Mouse (Mus musculus) hindbrain, embryonic 13.5 days (tissue): ENCODE measurements around the gene A530084C06Rik. TPM values are rescaled to one million over a fixed set of nuclear protein-coding genes. Genes with fewer than 3 reads are reported as not detected.

ENCODE experiments used
- ATAC-seq: fragments of 200-750 bp; cut with Nextera tagmentation; 2 replicates; pipeline ENCODE4 v1.8.0; 2017; ENCODE audit warnings: moderate TSS enrichment; ENCODE audit not compliant: low FRiP score
- H3K27ac ChIP-seq: fragments of 300-500 bp; sonication (generic); 2 replicates; pipeline ENCODE4 v1.5.1; 2015; ENCODE audit warnings: inconsistent platforms, mild to moderate bottlenecking, moderate library complexity
- H3K27me3 ChIP-seq: fragments of 300-500 bp; sonication (generic); 2 replicates; pipeline ENCODE4 v1.6.1; 2015; ENCODE audit warnings: mild to moderate bottlenecking, inconsistent platforms
- H3K36me3 ChIP-seq: fragments of 300-500 bp; sonication (generic); 2 replicates; pipeline ENCODE4 v1.6.1; 2015; ENCODE audit warnings: mild to moderate bottlenecking, inconsistent platforms
- H3K4me1 ChIP-seq: fragments of 300-500 bp; sonication (generic); replicated peaks from 2 replicates; pipeline ENCODE4 v1.6.1; 2015; ENCODE audit warnings: inconsistent platforms
- H3K4me2 ChIP-seq: fragments of 300-500 bp; sonication (generic); 2 replicates; pipeline ENCODE4 v1.6.1; 2015; ENCODE audit warnings: inconsistent platforms, mild to moderate bottlenecking, moderate library complexity
- H3K4me3 ChIP-seq: fragments of 300-500 bp; sonication (generic); 2 replicates; pipeline ENCODE4 v1.5.1; 2015; ENCODE audit warnings: mild to moderate bottlenecking, inconsistent platforms
- H3K9ac ChIP-seq: fragments of 300-500 bp; sonication (generic); 2 replicates; pipeline ENCODE4 v1.6.1; 2015; ENCODE audit warnings: mild to moderate bottlenecking, inconsistent platforms
- H3K9me3 ChIP-seq: fragments of 300-500 bp; sonication (generic); 2 replicates; pipeline ENCODE4 v1.6.1; 2016; ENCODE audit warnings: inconsistent platforms
- WGBS: fragments of 180-500 bp; shearing (Covaris S2); methylation state at CpG from one replicate; pipeline ENCODE4 v1.1.7; 2015; 5-methylcytosine and 5-hydroxymethylcytosine counted together
- polyA plus RNA-seq: library from polyadenylated mRNA; unstranded; fragments of >200 nt; fragmentation: Nextera tagmentation; extraction: Ambion mirVana; gene quantifications from 2 replicates; pipeline ENCODE4 v1.2.1, GENCODE M21; 2015

Gene A530084C06Rik
- polyA plus RNA-seq, 1 experiment from 2014 or later = not detected

GRCm38 (mm10) chr13:31524976-31525375 lies 34.2 kb downstream of the A530084C06Rik start:
- no peak for ATAC-seq
- no peaks in the 10 kb centered on the region for H3K4me1 ChIP-seq
- no peaks in the 10 kb centered on the region for H3K36me3 ChIP-seq
- H3K27ac ChIP-seq = no peak overlapping the region
- H3K9me3 ChIP-seq = no peaks in the 10 kb centered on the region
- H3K9ac ChIP-seq = no peak overlapping the region
- peaks cover 28% of the 10 kb centered on the region for H3K27me3 ChIP-seq
- no peak overlapping the region for H3K4me2 ChIP-seq
- H3K4me3 ChIP-seq = no peak overlapping the region
- 89% methylated on average over 4 of the region's 4 CpGs for WGBS

DNA sequence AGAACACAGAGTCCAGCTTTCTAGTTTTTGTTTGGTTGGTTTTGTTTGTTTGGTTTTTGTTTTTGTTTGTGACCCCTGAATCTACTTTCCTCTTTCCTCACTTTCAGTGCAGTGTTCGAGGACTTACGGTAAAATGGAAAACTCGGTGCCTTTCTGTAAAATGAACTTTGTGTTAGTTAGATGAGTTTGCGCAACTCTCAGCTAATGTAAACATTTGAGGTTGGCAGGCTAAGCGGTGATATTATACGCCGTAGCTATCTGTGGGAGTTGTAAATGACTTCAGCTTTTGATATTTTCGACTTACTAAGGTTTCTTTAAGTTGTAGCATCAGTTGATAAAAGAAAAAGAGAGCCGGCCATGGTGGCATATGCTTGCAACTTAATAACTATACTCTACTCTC lies 40.2 kb downstream of the A530084C06Rik start:
- H3K36me3 ChIP-seq = no peaks in the 10 kb centered on the region
- H3K27me3 ChIP-seq = no peaks in the 10 kb centered on the region
- H3K27ac ChIP-seq = no peak overlapping the region
- H3K9ac ChIP-seq = no peak overlapping the region
- no peaks in the 10 kb centered on the region for H3K9me3 ChIP-seq
- ATAC-seq = no peak
- H3K4me3 ChIP-seq = no peak overlapping the region
- H3K4me2 ChIP-seq = no peak overlapping the region
- H3K4me1 ChIP-seq = no peaks in the 10 kb centered on the region
- WGBS = 89% methylated on average over 9 of the region's 9 CpGs

GRCm38 (mm10) chr13:31518411-31518886 lies 40.7 kb downstream of the A530084C06Rik start:
- Histone ChIP-seq H3K4me1 (no peaks in the 10 kb centered on the region), H3K9ac (no peak overlapping the region), H3K4me2 (no peak overlapping the region), H3K36me3 (no peaks in the 10 kb centered on the region), H3K27me3 (no peaks in the 10 kb centered on the region), H3K4me3 (no peak overlapping the region), H3K9me3 (no peaks in the 10 kb centered on the region), H3K27ac (no peak overlapping the region)
- 72% methylated on average over 10 of the region's 10 CpGs for WGBS
- no peak for ATAC-seq

DNA sequence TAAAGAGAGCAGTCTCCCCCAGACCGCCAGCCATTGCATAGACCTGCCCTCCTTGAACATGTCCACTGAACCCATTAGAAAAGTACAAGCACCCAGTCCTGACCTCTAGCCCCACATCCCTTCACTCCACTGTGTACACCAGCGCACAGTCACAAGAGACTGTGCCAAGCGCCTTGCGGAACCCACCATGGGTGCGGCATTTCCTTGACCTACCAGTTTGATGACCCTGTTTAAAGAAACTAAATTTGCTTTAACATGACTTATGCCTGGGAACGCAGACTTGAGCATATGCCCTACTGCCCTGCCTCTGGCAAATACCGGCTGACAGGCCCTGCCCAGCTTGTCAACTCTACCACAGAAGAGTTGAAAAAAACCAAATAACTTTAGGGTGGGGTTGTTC lies 43.9 kb downstream of the A530084C06Rik start:
- ATAC-seq = no peak
- no peaks in the 10 kb centered on the region for H3K36me3 ChIP-seq
- H3K4me3 ChIP-seq = no peak overlapping the region
- no peak overlapping the region for H3K27ac ChIP-seq
- no peaks in the 10 kb centered on the region for H3K4me1 ChIP-seq
- H3K27me3 ChIP-seq = no peaks in the 10 kb centered on the region
- H3K9ac ChIP-seq = no peak overlapping the region
- no peaks in the 10 kb centered on the region for H3K9me3 ChIP-seq
- no peak overlapping the region for H3K4me2 ChIP-seq
- WGBS = 91% methylated on average over 7 of the region's 7 CpGs

DNA sequence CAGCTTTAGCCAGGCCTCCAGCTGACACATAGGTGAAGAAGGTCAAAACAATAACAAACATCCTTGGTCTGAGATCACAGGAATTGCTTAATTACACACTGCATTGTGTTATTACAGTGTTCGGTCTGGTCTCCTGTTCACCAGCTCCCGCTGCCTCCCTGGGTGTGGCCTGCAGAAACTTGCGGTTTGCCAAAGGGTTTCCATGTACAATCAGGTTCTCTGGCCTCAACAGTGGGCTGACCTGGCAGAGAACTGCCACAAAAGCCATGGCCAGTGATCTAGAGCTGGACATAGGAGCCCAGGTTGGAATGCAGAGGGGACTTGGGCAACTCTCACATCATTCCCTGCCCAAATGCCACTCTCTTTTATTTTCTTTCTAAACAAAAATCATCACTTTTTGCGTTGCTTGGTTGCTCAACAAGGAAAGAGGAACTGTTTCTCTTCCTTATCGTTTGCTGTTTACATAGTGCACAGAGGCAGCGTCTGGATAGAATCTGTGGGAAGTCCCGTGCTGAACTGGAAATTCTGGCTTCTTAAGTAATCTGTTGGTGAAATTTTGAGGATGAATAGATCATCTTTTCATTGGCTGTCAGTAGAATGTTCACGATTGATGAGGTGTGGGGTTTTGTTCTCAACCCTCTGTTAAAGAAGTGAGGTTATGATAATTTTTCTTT lies 52.5 kb downstream of the A530084C06Rik start:
- no peaks in the 10 kb centered on the region for H3K27me3 ChIP-seq
- H3K4me2 ChIP-seq = no peak overlapping the region
- H3K4me3 ChIP-seq = no peak overlapping the region
- H3K9ac ChIP-seq = no peak overlapping the region
- ATAC-seq = no peak
- H3K9me3 ChIP-seq = no peaks in the 10 kb centered on the region
- no peaks in the 10 kb centered on the region for H3K4me1 ChIP-seq
- no peak overlapping the region for H3K27ac ChIP-seq
- H3K36me3 ChIP-seq = no peaks in the 10 kb centered on the region
- WGBS = 80% methylated on average over 8 of the region's 8 CpGs

Other genes starting within 250 kb of the A530084C06Rik start
- gene Foxq1, start 3.2 kb downstream of the A530084C06Rik start, polyA plus RNA-seq = 2.2 TPM in 2 replicates
- gene Foxf2, start 66.5 kb upstream of the A530084C06Rik start, polyA plus RNA-seq = 4.7 and 5.5 TPM in 2 replicates
- 1.3 and 1.7 TPM in 2 replicates for gene Foxc1, start 247.3 kb upstream of the A530084C06Rik start, polyA plus RNA-seq